Mouse (Mus musculus): ENCODE measurements around the gene Exoc2. TPM values are rescaled to one million over a fixed set of nuclear protein-coding genes. Genes with fewer than 3 reads are reported as not detected.

Exoc2 gene
- polyA plus RNA-seq, 1 experiment from 2014 or later: 17.1 TPM

DNA sequence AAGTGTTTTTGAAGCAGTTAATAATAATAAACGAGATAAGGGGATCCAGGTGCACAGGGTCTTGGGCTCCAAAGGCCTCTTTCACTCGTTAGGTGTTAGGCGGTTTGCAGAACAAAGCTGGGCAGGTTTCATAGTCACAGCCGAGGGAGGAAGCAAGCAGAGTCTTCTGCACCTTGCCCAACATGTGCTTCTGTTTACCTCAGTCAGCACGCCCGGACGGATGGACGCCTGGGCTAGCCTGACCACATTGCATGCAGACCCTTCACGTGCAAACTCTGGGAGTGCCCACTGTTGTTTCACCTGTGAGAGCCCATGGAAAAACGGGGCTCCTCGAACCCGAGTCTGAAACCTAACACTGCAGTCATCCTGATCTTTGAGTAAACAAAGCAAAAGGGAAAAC lies 30.6 kb upstream of the Exoc2 start:
- Histone ChIP-seq H3K4me3 (ENCODE audit: low read depth, low read length) (0 out of 2 replicates have a peak overlapping the region, but pooled peaks have one; percentile 9), H3K9me3 (ENCODE audit: low read length) (no peaks in the 10 kb centered on the region), H3K27me3 (replicated peaks; ENCODE audit: insufficient read depth, low read length) (no peaks in the 10 kb centered on the region), H3K9ac (replicated peaks; ENCODE audit: low read depth) (no peak overlapping the region), H3K27ac (ENCODE audit: low read length) (no peak overlapping the region), H3K36me3 (ENCODE audit: insufficient read depth, low read length) (no peaks in the 10 kb centered on the region), H3K4me1 (ENCODE audit: insufficient read depth, low read depth, low read length) (no peaks in the 10 kb centered on the region), H3K4me2 (replicated peaks; ENCODE audit: low read depth, low read length) (peak overlapping the region; percentile 41)
- ATAC-seq: no peak
- no peak for TF ChIP-seq EP300 (IDR thresholded peaks at IDR 0.05)
- TF ChIP-seq CTCF (IDR thresholded peaks at IDR 0.05): no peak
- no peak for DNase-seq (ENCODE audit: low spot score)
- WGBS: 27% methylated on average over 12 of the region's 12 CpGs

DNA sequence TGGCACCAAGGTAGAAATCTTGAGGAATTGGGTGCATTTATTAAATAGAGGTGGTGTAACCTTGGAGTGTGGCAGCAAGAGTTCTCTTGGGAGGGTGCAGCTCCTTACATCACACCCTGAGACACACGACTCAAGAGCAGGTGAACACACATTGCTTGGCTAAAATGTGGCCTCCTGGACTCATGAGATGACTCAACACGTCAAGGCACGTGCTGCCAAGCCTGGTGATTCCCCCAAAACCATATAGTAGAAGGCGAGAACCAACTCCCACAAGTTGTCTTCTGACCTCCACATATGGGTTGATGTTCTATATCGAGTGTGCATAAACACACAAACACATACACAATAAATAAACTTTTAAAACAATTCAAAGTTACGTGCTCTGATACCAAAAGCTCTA lies 25.9 kb upstream of the Exoc2 start:
- no peaks in the 10 kb centered on the region for H3K9me3 ChIP-seq (ENCODE audit: low read length)
- WGBS: 83% methylated on average over 6 of the region's 6 CpGs
- no peak for DNase-seq (ENCODE audit: low spot score)

DNA sequence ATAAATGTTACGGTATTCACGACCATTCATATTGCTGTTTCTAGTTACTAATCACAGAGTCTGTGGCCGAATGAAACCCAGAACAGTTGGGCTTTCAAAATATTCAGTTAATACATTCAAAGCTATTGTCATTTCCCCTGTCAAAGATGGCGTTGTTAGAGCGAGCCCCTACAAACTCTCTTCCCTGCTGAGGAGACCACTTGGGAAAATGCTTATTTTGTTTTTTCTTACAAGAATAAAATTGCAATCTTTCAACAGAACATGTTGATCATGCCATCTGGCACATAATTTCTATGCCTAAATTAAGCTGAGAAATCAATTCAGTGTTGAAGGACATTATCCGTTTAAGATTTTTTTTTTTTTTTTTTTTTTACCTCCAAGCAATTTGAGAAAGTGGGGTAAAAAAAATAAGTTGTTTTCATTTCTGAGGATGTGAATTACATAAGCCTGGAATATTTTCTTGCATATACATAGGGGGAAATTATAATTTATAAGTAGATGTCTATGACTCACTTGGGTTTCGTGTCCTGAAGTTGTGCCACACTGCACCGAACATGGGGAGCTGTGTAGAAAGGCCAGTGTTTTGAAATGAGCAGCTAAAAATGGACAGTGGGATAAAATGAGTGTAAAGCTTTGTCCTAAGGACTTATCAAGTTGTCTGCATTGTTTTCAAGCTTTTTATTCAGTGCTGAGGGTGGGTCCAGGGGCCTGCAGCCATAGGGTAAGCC lies 23.8 kb upstream of the Exoc2 start:
- no peak overlapping the region for H3K27ac ChIP-seq (ENCODE audit: low read length)
- no peak overlapping the region for H3K9ac ChIP-seq (replicated peaks; ENCODE audit: low read depth)
- H3K9me3 ChIP-seq (ENCODE audit: low read length): no peaks in the 10 kb centered on the region
- no peaks in the 10 kb centered on the region for H3K36me3 ChIP-seq (ENCODE audit: insufficient read depth, low read length)
- 69% methylated on average over 8 of the region's 8 CpGs for WGBS
- ATAC-seq (no peak), DNase-seq (ENCODE audit: low spot score) (peak; percentile 18)
- TF ChIP-seq EP300 (IDR thresholded peaks at IDR 0.05): no peak
- TF ChIP-seq CTCF (IDR thresholded peaks at IDR 0.05): no peak
- no peaks in the 10 kb centered on the region for H3K4me1 ChIP-seq (ENCODE audit: insufficient read depth, low read depth, low read length)
- no peaks in the 10 kb centered on the region for H3K27me3 ChIP-seq (replicated peaks; ENCODE audit: insufficient read depth, low read length)
- no peak overlapping the region for H3K4me2 ChIP-seq (replicated peaks; ENCODE audit: low read depth, low read length)
- no peak overlapping the region for H3K4me3 ChIP-seq (ENCODE audit: low read depth, low read length)

More for the DNA sequence above, 25.9 kb upstream of the Exoc2 start:
- TF ChIP-seq CTCF (IDR thresholded peaks at IDR 0.05) (no peak), EP300 (IDR thresholded peaks at IDR 0.05) (no peak)
- Histone ChIP-seq H3K4me1 (ENCODE audit: insufficient read depth, low read depth, low read length) (no peaks in the 10 kb centered on the region), H3K4me2 (replicated peaks; ENCODE audit: low read depth, low read length) (no peak overlapping the region), H3K27me3 (replicated peaks; ENCODE audit: insufficient read depth, low read length) (no peaks in the 10 kb centered on the region), H3K36me3 (ENCODE audit: insufficient read depth, low read length) (no peaks in the 10 kb centered on the region), H3K4me3 (ENCODE audit: low read depth, low read length) (no peak overlapping the region), H3K9ac (replicated peaks; ENCODE audit: low read depth) (no peak overlapping the region), H3K27ac (ENCODE audit: low read length) (no peak overlapping the region)
- no peak for ATAC-seq

DNA sequence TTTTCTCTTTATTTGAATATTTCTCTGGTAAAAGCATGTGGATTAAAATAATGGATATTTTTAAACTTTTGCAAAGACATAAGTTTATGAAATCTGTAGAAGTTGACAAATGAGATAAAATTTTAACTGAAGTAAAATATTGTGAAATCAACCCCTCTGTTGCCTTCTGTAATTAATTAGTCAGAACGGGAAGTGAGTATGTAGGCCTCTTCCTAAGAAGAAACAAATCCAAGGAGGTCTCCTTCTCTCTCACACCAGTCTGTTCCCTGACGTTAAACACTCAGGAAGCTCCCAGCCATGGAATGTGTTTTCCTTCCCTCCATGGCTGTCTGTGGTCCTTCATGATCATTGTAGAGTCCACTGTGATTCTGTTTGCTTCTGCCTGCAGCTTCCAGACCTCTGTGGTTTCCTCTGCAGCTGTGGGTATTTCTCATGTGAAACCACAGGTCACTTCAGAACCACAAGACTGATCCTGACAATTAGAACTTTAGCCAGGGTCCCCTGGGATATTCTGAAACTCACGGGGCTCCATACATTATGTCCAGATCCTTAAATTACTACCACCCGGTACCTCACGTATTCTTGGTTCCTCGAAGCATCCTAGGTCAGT lies 20.5 kb upstream of the Exoc2 start:
- peak; percentile 20 for DNase-seq (ENCODE audit: low spot score)
- H3K36me3 ChIP-seq (ENCODE audit: insufficient read depth, low read length): no peaks in the 10 kb centered on the region
- WGBS: 68% methylated on average over 6 of the region's 6 CpGs
- H3K27me3 ChIP-seq (replicated peaks; ENCODE audit: insufficient read depth, low read length): no peaks in the 10 kb centered on the region
- no peak overlapping the region for H3K9ac ChIP-seq (replicated peaks; ENCODE audit: low read depth)
- H3K9me3 ChIP-seq (ENCODE audit: low read length): no peaks in the 10 kb centered on the region
- no peak overlapping the region for H3K4me3 ChIP-seq (ENCODE audit: low read depth, low read length)
- TF ChIP-seq EP300 (IDR thresholded peaks at IDR 0.05): no peak
- TF ChIP-seq CTCF (IDR thresholded peaks at IDR 0.05): no peak
- no peaks in the 10 kb centered on the region for H3K4me1 ChIP-seq (ENCODE audit: insufficient read depth, low read depth, low read length)
- no peak overlapping the region for H3K27ac ChIP-seq (ENCODE audit: low read length)
- no peak overlapping the region for H3K4me2 ChIP-seq (replicated peaks; ENCODE audit: low read depth, low read length)
- ATAC-seq: no peak

GRCm38 (mm10) chr13:30993819-30994218 lies 19.9 kb upstream of the Exoc2 start:
- WGBS: 27% methylated on average over 3 of the region's 3 CpGs
- TF ChIP-seq EP300 (IDR thresholded peaks at IDR 0.05) (no peak), CTCF (IDR thresholded peaks at IDR 0.05) (peak; percentile 82)

GRCm38 (mm10) chr13:30990233-30990632 lies 16.3 kb upstream of the Exoc2 start:
- Histone ChIP-seq H3K4me2 (replicated peaks; ENCODE audit: low read depth, low read length) (no peak overlapping the region), H3K36me3 (ENCODE audit: insufficient read depth, low read length) (no peaks in the 10 kb centered on the region), H3K9me3 (ENCODE audit: low read length) (no peaks in the 10 kb centered on the region), H3K9ac (replicated peaks; ENCODE audit: low read depth) (no peak overlapping the region), H3K4me1 (ENCODE audit: insufficient read depth, low read depth, low read length) (no peaks in the 10 kb centered on the region), H3K4me3 (ENCODE audit: low read depth, low read length) (no peak overlapping the region), H3K27me3 (replicated peaks; ENCODE audit: insufficient read depth, low read length) (0 out of 2 replicates have a peak, but pooled peaks cover 5% of the 10 kb centered on the region), H3K27ac (ENCODE audit: low read length) (no peak overlapping the region)
- WGBS: 22% methylated on average over 9 of the region's 9 CpGs
- TF ChIP-seq EP300 (IDR thresholded peaks at IDR 0.05) (no peak), CTCF (IDR thresholded peaks at IDR 0.05) (no peak)
- ATAC-seq (no peak), DNase-seq (ENCODE audit: low spot score) (peak; percentile 15)

More at GRCm38 (mm10) chr13:30993819-30994218, 19.9 kb upstream of the Exoc2 start:
- Histone ChIP-seq H3K9me3 (ENCODE audit: low read length) (no peaks in the 10 kb centered on the region), H3K27ac (ENCODE audit: low read length) (no peak overlapping the region), H3K27me3 (replicated peaks; ENCODE audit: insufficient read depth, low read length) (no peaks in the 10 kb centered on the region), H3K36me3 (ENCODE audit: insufficient read depth, low read length) (no peaks in the 10 kb centered on the region), H3K4me1 (ENCODE audit: insufficient read depth, low read depth, low read length) (no peaks in the 10 kb centered on the region), H3K4me2 (replicated peaks; ENCODE audit: low read depth, low read length) (no peak overlapping the region), H3K9ac (replicated peaks; ENCODE audit: low read depth) (no peak overlapping the region), H3K4me3 (ENCODE audit: low read depth, low read length) (no peak overlapping the region)
- ATAC-seq (peak; percentile 33; the same call in 1 of the 2 replicates), DNase-seq (ENCODE audit: low spot score) (peak; percentile 83)
